In genomic region chr9:121443696-121444366, GRCm38 (mm10) we compare ENCODE assay signal across 9 mouse cellular contexts. TPM values are rescaled to one million over a fixed set of nuclear protein-coding genes. Genes with fewer than 3 reads are reported as not detected.
A peak's percentile ranks its signal among the peaks of the same experiment; 100 is the strongest.
DNase-seq lines count a peak whose midpoint lies in the region; ATAC-seq lines count a peak whose summit lies in the region.
"Had no signal": no experiment of that assay in that cellular context is flagged by ENCODE, and none has a peak within 500 bp of the region (broad histone marks: within the 10 kb centered on the region; RNA-seq: fewer than 3 reads in every experiment).

No protein-coding gene starts in this region.

- ATAC-seq in forebrain, embryonic 11.5 days (replicated peaks; ENCODE audit: low FRiP score) = no peak
- peak; percentile 14; the same call in 1 of the 2 replicates for ATAC-seq in midbrain, embryonic 11.5 days (ENCODE audit: low FRiP score)
- no peak for ATAC-seq in monocyte, adult 5-6 weeks (replicated peaks; ENCODE audit: insufficient number of reproducible peaks, low FRiP score, low TSS enrichment, poor library complexity, severe bottlenecking)
- no peak for ATAC-seq in megakaryocyte-erythroid progenitor cell, adult 5-6 weeks (replicated peaks; ENCODE audit: low FRiP score, low TSS enrichment, poor library complexity, severe bottlenecking)

- no peaks in the 10 kb centered on the region; the same call in 1 of the 2 replicates for H3K36me3 ChIP-seq in forebrain, embryonic 11.5 days (ENCODE audit: control insufficient read depth, insufficient read depth, low read length)
- peaks cover 91% of the 10 kb centered on the region for H3K36me3 ChIP-seq in forebrain, embryonic 10.5 days (replicated peaks)
- peaks cover 88% of the 10 kb centered on the region for H3K36me3 ChIP-seq in hindbrain, embryonic 10.5 days
- H3K36me3 ChIP-seq in midbrain, embryonic 11.5 days (ENCODE audit: control insufficient read depth, insufficient read depth, low read length) = peaks cover 11% of the 10 kb centered on the region

- no peaks in the 10 kb centered on the region for H3K27me3 ChIP-seq in forebrain, embryonic 11.5 days (ENCODE audit: control insufficient read depth, insufficient read depth, low read length)
- no peaks in the 10 kb centered on the region for H3K27me3 ChIP-seq in forebrain, embryonic 10.5 days (ENCODE audit: poor library complexity, severe bottlenecking)
- no peaks in the 10 kb centered on the region for H3K27me3 ChIP-seq in hindbrain, embryonic 10.5 days (ENCODE audit: insufficient read depth, poor library complexity, severe bottlenecking)
- no peaks in the 10 kb centered on the region for H3K27me3 ChIP-seq in midbrain, embryonic 11.5 days (ENCODE audit: control insufficient read depth, insufficient read depth, low read length)

- H3K9ac ChIP-seq in forebrain, embryonic 11.5 days (ENCODE audit: low read length) = no peak overlapping the region
- no peak overlapping the region for H3K9ac ChIP-seq in midbrain, embryonic 11.5 days (ENCODE audit: low read length)

- H3K9me3 ChIP-seq in forebrain, embryonic 11.5 days (ENCODE audit: control insufficient read depth, low read length) = no peaks in the 10 kb centered on the region
- H3K9me3 ChIP-seq in forebrain, embryonic 10.5 days = no peaks in the 10 kb centered on the region
- H3K9me3 ChIP-seq in hindbrain, embryonic 10.5 days = no peaks in the 10 kb centered on the region
- no peaks in the 10 kb centered on the region for H3K9me3 ChIP-seq in midbrain, embryonic 11.5 days (ENCODE audit: control insufficient read depth, low read length)

- no peaks in the 10 kb centered on the region for H3K4me1 ChIP-seq in forebrain, embryonic 11.5 days (replicated peaks; ENCODE audit: control insufficient read depth, insufficient read depth, low read length)
- no peaks in the 10 kb centered on the region for H3K4me1 ChIP-seq in forebrain, embryonic 10.5 days
- peaks cover 5% of the 10 kb centered on the region for H3K4me1 ChIP-seq in hindbrain, embryonic 10.5 days (replicated peaks)
- H3K4me1 ChIP-seq in midbrain, embryonic 11.5 days (ENCODE audit: control insufficient read depth, insufficient read depth, low read length) = no peaks in the 10 kb centered on the region

- peak; percentile 68 for DNase-seq in forebrain, embryonic 11.5 days (ENCODE audit: low spot score)
- no peak for DNase-seq in forebrain, embryonic 10.5 days (ENCODE audit: extremely low spot score, low spot score)
- DNase-seq in WW6 (ENCODE audit: low read depth, low spot score) = peak; percentile 20
- DNase-seq in hindbrain, embryonic 10.5 days (ENCODE audit: low spot score) = peak; percentile 13
- DNase-seq in midbrain, embryonic 11.5 days (ENCODE audit: low spot score, missing footprints) = no peak
- DNase-seq in gastrocnemius, postnatal 14 days = no peak
- DNase-seq: kidney, adult 2 months had no signal

- 64% methylated on average over 31 of the region's 31 CpGs for WGBS in forebrain, embryonic 11.5 days
- WGBS in forebrain, embryonic 10.5 days = 65% methylated on average over 31 of the region's 31 CpGs
- WGBS in hindbrain, embryonic 10.5 days = 72% methylated on average over 31 of the region's 31 CpGs
- 73% methylated on average over 31 of the region's 31 CpGs for WGBS in midbrain, embryonic 11.5 days

- H3K27ac ChIP-seq in forebrain, embryonic 11.5 days (ENCODE audit: low read depth, low read length) = no peak overlapping the region
- H3K27ac ChIP-seq in forebrain, embryonic 10.5 days = no peak overlapping the region
- no peak overlapping the region for H3K27ac ChIP-seq in hindbrain, embryonic 10.5 days
- no peak overlapping the region for H3K27ac ChIP-seq in midbrain, embryonic 11.5 days (ENCODE audit: low read depth, low read length)

- intact Hi-C loops in gastrocnemius, postnatal 14 days (cut with DNase I; ENCODE audit: low total_unique reads) = no loop called here

- H3K4me2 ChIP-seq in forebrain, embryonic 11.5 days (ENCODE audit: low read depth, low read length, severe bottlenecking) = no peak overlapping the region
- H3K4me2 ChIP-seq in midbrain, embryonic 11.5 days = no peak overlapping the region

- no peak overlapping the region for H3K4me3 ChIP-seq in forebrain, embryonic 11.5 days (ENCODE audit: low read depth, low read length)
- H3K4me3 ChIP-seq in forebrain, embryonic 10.5 days = no peak overlapping the region
- no peak overlapping the region for H3K4me3 ChIP-seq in hindbrain, embryonic 10.5 days
- no peak overlapping the region for H3K4me3 ChIP-seq in midbrain, embryonic 11.5 days (ENCODE audit: low read depth, low read length)

RNA-seq across cellular contexts. Expression of gene Cck, which starts 51.7 kb away (rescaled TPM):
- 2.5 and 4.4 TPM in 2 replicates for polyA plus RNA-seq in forebrain, embryonic 11.5 days (2014; fragmentation: Nextera tagmentation; extraction: Ambion mirVana)
- polyA plus RNA-seq in forebrain, embryonic 10.5 days (2016; fragmentation: Nextera tagmentation; extraction: Ambion mirVana) = 0.64 and 0.66 TPM in 2 replicates
- 1.7 and 2.4 TPM in 2 replicates for polyA plus RNA-seq in hindbrain, embryonic 10.5 days (2016; fragmentation: Nextera tagmentation; extraction: Ambion mirVana)
- polyA plus RNA-seq in midbrain, embryonic 11.5 days (2014; fragmentation: Nextera tagmentation; extraction: Ambion mirVana) = 8.7 and 8.8 TPM in 2 replicates
- not detected in 3 replicates for total RNA-seq in monocyte, adult 5-6 weeks (2017)
- total RNA-seq in gastrocnemius, postnatal 14 days (2021) = 1 to 10 TPM in 1 of 2 experiments, under 1 TPM in 1; 0.93 to 3.1 TPM
- not detected in 2 replicates for total RNA-seq in megakaryocyte-erythroid progenitor cell, adult 5-6 weeks (2014; fragmentation: Nextera tagmentation)
- total RNA-seq in megakaryocyte-erythroid progenitor cell, adult 5-6 weeks (2017) = not detected in 2 replicates

Comparison
In these comparisons a context has a peak if more than half of its experiments do, and no peak if none do; other contexts are left out.
1. DNase-seq: peak in forebrain, embryonic 11.5 days (single experiment), WW6 (single experiment) and hindbrain, embryonic 10.5 days (single experiment); none in forebrain, embryonic 10.5 days (single experiment), midbrain, embryonic 11.5 days (single experiment) and gastrocnemius, postnatal 14 days (single experiment).